Mouse (Mus musculus): ENCODE data around the gene Cd81. TPM values are rescaled to one million over a fixed set of nuclear protein-coding genes. Genes with fewer than 3 reads are reported as not detected.
A peak's percentile ranks its signal among the peaks of the same experiment; 100 is the strongest.

Cd81 gene
- total and polyA plus RNA-seq, 3 experiments, result 105 to 133 TPM; not detected in 1

- Histone ChIP-seq H3K27ac (ENCODE audit: control insufficient read depth, low read depth, low read length) (peak overlapping the region; percentile 78), H3K36me3 (ENCODE audit: control insufficient read depth in 1 of 2, insufficient read depth in 2 of 2, low read length in 2 of 2) (peaks cover 4 to 46% of the 10 kb centered on the region in 2 experiments; a peak in 3 of 4 replicates), H3K79me2 (ENCODE audit: control insufficient read depth, insufficient read depth, low read length, poor library complexity) (no peaks in the 10 kb centered on the region), H3K4me1 (ENCODE audit: control insufficient read depth in 1 of 2, insufficient read depth in 2 of 2, low read length in 2 of 2) (peaks cover 17 to 61% of the 10 kb centered on the region in 2 experiments), H3K27me3 (ENCODE audit: control insufficient read depth in 1 of 2, insufficient read depth in 2 of 2, low read length in 2 of 2) (no peaks in the 10 kb centered on the region), H3K9me3 (replicated peaks; ENCODE audit: insufficient read depth, low read length) (no peaks in the 10 kb centered on the region), H3K4me3 (ENCODE audit: control insufficient read depth in 1 of 2, insufficient read depth in 1 of 2, low read depth in 2 of 2, low read length in 2 of 2) (no peak overlapping the region), H3K9ac (ENCODE audit: control insufficient read depth, low read depth, low read length, poor library complexity, severe bottlenecking) (peak overlapping the region; percentile 48)
- TF ChIP-seq CTCF (IDR thresholded peaks at IDR 0.05 in 2 of 3, conservative IDR thresholded peaks at IDR 0.05 in 1 of 3; ENCODE audit: control insufficient read depth in 1 of 3, insufficient read depth in 1 of 3, low read depth in 2 of 3, low read length in 3 of 3, poor library complexity in 1 of 3, severe bottlenecking in 1 of 3) (no peak), E2F4 (IDR thresholded peaks at IDR 0.05; ENCODE audit: borderline replicate concordance, low read depth, low read length) (no peak), MYC (IDR thresholded peaks at IDR 0.05; ENCODE audit: low read depth, low read length) (no peak), ZC3H11A (IDR thresholded peaks at IDR 0.05; ENCODE audit: low read depth, low read length) (no peak), MAX (IDR thresholded peaks at IDR 0.05; ENCODE audit: low read length) (no peak), CHD1 (IDR thresholded peaks at IDR 0.05; ENCODE audit: low read depth, low read length) (no peak), POLR2A (IDR thresholded peaks at IDR 0.05; ENCODE audit: control insufficient read depth in 1 of 2, insufficient read depth in 1 of 2, low read depth in 1 of 2, low read length in 2 of 2, poor library complexity in 1 of 2) (0 out of 4 replicates have a peak, but pooled peaks of 1 of the 2 experiments have one; percentile 5), POLR2AphosphoS2 (IDR thresholded peaks at IDR 0.05; ENCODE audit: low read length) (no peak), MAZ (IDR thresholded peaks at IDR 0.05; ENCODE audit: low read depth, low read length) (0 out of 2 replicates have a peak, but pooled peaks have one; percentile 5), KAT2A (conservative IDR thresholded peaks at IDR 0.05; ENCODE audit: low read depth, low read length) (no peak), ZNF384 (IDR thresholded peaks at IDR 0.05; ENCODE audit: low read depth, low read length) (no peak), ELF1 (IDR thresholded peaks at IDR 0.05; ENCODE audit: low read depth, low read length) (no peak), TAL1 (IDR thresholded peaks at IDR 0.05; ENCODE audit: low read length) (no peak)
- no peak for DNase-seq (ENCODE audit: low read depth, low spot score)
These were observed 36.0 kb upstream of the Cd81 start for GRCm38 (mm10) chr7:143016424-143017142.

- Histone ChIP-seq H3K36me3 (ENCODE audit: control insufficient read depth in 1 of 2, insufficient read depth in 2 of 2, low read length in 2 of 2) (peaks cover 4 to 48% of the 10 kb centered on the region in 2 experiments; a peak in 3 of 4 replicates), H3K79me2 (ENCODE audit: control insufficient read depth, insufficient read depth, low read length, poor library complexity) (no peaks in the 10 kb centered on the region), H3K9me3 (replicated peaks; ENCODE audit: insufficient read depth, low read length) (no peaks in the 10 kb centered on the region), H3K9ac (ENCODE audit: control insufficient read depth, low read depth, low read length, poor library complexity, severe bottlenecking) (no peak overlapping the region), H3K27ac (ENCODE audit: control insufficient read depth, low read depth, low read length) (no peak overlapping the region), H3K27me3 (ENCODE audit: control insufficient read depth in 1 of 2, insufficient read depth in 2 of 2, low read length in 2 of 2) (no peaks in the 10 kb centered on the region), H3K4me1 (ENCODE audit: control insufficient read depth in 1 of 2, insufficient read depth in 2 of 2, low read length in 2 of 2) (peaks cover 18 to 64% of the 10 kb centered on the region in 2 experiments), H3K4me3 (ENCODE audit: control insufficient read depth in 1 of 2, insufficient read depth in 1 of 2, low read depth in 2 of 2, low read length in 2 of 2) (no peak overlapping the region)
- TF ChIP-seq MYC (IDR thresholded peaks at IDR 0.05; ENCODE audit: low read depth, low read length), result no peak
- TF ChIP-seq SMC3 (IDR thresholded peaks at IDR 0.05; ENCODE audit: low read depth, low read length), result no peak
- no peak for TF ChIP-seq ZNF384 (IDR thresholded peaks at IDR 0.05; ENCODE audit: low read depth, low read length)
- TF ChIP-seq MXI1 (IDR thresholded peaks at IDR 0.05; ENCODE audit: low read depth, low read length), result no peak
- TF ChIP-seq POLR2AphosphoS5 (IDR thresholded peaks at IDR 0.05; ENCODE audit: borderline replicate concordance, low read depth, low read length), result peak; percentile 31; the same call in 1 of the 2 replicates
- no peak for TF ChIP-seq MEF2A (IDR thresholded peaks at IDR 0.05; ENCODE audit: extremely low read depth, insufficient replicate concordance, low read depth, low read length, poor library complexity, severe bottlenecking)
- DNase-seq (ENCODE audit: low read depth, low spot score), result no peak
These were observed 35.4 kb upstream of the Cd81 start for GRCm38 (mm10) chr7:143017181-143017580.

All from MEL (cell line).